Mouse (Mus musculus) heart, postnatal 0 days (tissue): Measurements from ENCODE around the gene Cox11.

Experiments used
- CTCF ChIP-seq: IDR thresholded peaks from 2 replicates; pipeline ENCODE4 v1.5.1; 2016; ENCODE audit warnings: antibody characterized with exemption, control low read depth, low read depth
- EP300 ChIP-seq: IDR thresholded peaks from 2 replicates; pipeline ENCODE4 v1.6.1; 2016; ENCODE audit warnings: antibody characterized with exemption, low read depth

- TF ChIP-seq CTCF, result no peak
- TF ChIP-seq EP300, result no peak
Observed at GRCm38 (mm10) chr11:90657527-90657926, 19.6 kb downstream of the Cox11 start.
